Mouse (Mus musculus): ENCODE results near the gene Aes. TPM values are rescaled to one million over a fixed set of nuclear protein-coding genes. Genes with fewer than 3 reads are reported as not detected.
A peak's percentile ranks its signal among the peaks of the same experiment; 100 is the strongest.

Gene Aes
- polyA plus RNA-seq, 1 experiment = 2,150 TPM

DNA sequence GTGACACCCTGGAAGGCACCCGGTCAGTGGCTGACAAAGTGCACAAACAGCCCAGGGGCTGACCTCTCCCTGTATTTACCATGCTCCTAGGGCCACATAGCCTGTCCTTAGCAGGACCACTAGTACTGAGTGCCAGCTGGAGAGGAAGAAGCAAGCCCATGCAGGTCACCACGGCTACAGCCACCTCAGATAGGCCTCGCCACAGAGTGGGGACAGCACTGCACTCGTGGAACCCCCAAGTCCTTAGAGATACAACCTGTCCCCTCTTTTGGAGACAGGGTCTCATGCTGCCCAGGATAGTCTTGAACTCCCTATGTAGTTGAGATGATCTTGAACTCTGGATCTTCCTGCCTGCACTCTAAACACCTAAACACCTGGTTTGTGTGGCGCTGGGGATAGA is 17.9 kb upstream of the Aes start:
- TF ChIP-seq GATA1 (IDR thresholded peaks at IDR 0.05; ENCODE audit: low read length) = no peak

DNA sequence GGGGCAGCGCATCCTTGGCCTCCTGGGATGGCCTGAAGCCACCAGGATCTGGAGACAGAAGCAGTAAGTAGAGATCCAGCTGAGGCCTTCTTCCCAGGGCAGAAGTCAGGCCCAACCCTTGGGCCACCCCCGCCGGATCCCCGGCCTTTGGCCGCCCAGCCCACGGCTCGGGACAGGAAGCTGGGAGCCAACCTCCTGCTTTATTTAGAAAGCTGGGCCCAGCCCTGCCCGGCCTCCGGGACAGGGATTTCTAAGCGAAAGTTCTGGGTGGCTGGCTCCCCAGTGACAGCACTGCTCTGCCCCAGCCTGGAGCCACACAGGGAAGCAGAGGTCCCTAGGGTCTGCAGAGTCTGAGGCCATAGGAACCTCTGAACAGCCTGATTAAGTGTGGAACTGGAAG is 17.5 kb upstream of the Aes start:
- no peak for TF ChIP-seq GATA1 (IDR thresholded peaks at IDR 0.05; ENCODE audit: low read length)

DNA sequence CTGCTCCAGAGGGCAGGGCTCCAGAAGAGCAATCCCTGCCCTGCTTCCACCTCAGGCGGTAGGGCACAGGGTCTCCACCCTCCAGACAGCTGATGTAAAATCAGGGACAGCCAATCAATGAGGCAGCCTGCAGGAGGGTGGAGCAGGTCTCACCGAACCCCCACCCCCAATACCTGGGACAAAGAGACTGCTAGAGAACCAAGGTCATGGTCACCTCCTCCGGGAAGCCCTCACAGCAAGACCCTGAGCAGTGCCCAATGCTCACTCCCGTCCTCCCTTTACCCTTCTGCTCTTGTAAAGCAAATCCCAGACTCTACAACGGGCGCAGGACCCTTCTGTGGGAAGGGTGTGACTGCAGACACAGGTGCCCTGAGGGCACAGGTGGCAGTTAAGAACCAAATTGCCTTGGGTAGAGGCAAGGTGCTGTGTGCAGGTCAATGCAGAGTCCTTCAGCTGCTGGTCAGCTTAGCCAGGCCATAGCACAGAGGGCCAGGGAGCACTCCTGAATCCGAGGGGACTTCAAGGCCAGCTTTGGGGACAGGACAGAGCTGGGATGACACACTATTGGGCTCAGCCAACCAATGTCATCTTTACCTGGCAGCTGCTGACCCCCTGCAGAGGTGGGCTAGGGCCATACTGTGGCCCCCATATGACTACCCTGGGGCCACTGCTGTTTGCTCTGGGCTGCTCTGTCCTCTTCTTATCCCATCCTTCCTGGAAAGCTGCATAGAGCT is 16.4 kb upstream of the Aes start:
- TF ChIP-seq GATA1 (IDR thresholded peaks at IDR 0.05; ENCODE audit: low read length) = no peak

DNA sequence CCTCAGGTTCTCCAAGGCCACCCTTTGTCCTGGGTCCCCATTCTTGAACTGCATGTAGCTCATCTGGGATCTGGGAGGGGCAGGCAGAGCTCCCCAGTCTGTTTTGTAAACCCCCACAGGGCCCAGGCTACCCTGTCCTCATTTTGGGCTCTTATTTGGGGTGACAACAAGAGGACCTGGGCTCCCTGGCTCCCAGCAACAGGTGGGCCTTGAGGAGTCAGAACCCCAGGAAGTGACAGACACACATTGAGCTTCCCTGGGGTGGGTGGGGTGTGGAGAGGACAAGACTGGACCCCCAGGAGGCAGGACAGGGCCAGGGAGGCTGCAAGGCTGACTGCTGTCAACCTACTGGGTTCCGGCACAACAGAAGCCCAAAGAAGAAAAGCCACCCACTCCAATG is 15.7 kb upstream of the Aes start:
- no peak for TF ChIP-seq GATA1 (IDR thresholded peaks at IDR 0.05; ENCODE audit: low read length)

DNA sequence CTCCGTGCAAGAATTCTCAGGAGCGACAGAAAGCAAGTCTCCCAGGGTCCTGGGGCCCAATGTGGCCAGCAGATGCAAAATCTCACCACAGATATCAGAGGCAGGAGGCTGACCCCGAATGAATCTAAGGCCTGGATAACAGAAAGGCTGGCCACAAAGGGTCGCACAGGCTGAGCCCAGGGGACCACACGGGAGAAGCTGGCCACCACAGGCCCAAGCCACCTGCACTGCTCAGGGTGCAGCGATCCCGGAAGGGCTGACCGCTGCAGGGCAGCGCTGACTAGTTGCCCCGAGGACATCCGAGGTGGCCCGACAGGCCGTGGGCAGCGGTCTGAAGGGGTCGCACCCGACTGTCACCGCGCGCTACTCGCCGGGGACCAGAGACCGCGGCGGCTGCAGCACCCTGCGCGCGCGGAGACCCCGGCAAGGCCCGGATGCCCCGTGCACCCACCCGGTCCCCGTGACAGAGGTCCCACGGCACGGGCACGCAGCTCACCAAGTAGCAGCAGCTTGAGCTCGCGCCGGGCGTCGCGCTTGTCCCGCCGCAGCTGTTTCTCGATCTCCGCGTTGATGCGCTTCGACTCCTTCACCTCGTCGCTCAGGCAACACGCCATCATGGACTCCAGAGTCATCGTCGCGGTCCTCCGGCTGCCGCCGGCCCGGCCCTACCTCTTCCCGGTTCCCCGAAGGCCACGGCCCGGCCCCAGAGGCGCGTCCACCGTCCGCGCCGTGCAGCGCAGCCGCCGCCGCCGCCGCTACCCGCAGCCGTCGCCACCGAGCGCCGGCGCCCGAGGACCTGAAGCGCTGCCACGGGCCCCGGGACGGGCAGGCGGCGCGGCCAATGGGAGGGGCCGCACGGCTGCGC is 14.8 kb upstream of the Aes start:
- TF ChIP-seq GATA1 (IDR thresholded peaks at IDR 0.05; ENCODE audit: low read length) = no peak

DNA sequence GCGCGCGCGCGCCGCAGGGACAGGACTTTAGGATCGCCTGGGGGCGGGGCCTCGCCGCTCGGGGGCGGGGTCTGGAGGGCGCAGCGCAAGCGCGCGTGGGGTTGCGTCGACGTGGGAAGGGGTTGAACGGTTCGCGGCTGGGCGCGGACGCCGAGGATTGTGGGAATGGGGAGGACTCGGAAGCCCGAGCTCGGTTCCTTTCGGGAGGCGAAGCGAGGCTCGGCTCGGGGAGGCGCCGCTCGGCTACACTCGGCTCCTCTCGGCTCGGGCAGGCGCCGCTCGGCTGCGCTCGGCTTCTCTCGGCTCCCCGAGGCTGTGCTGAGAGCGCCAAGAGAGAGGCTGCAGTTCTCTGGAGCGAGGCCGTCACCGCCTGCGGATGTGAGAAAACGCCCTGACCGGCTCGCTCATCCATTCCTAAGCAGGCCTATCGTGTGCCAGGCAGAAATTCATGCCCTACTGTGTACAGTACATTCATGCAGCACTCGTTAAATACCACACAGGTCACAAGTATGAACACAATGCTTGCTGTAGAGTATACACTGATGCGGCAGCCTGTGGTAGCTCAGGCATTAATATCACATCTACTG is 14.0 kb upstream of the Aes start, which contains the start of gene Gna11:
TSS of gene Gna11 (minus strand) at position 30 of the 587 bp plus-strand sequence.
- TF ChIP-seq GATA1 (IDR thresholded peaks at IDR 0.05; ENCODE audit: low read length) = no peak

DNA sequence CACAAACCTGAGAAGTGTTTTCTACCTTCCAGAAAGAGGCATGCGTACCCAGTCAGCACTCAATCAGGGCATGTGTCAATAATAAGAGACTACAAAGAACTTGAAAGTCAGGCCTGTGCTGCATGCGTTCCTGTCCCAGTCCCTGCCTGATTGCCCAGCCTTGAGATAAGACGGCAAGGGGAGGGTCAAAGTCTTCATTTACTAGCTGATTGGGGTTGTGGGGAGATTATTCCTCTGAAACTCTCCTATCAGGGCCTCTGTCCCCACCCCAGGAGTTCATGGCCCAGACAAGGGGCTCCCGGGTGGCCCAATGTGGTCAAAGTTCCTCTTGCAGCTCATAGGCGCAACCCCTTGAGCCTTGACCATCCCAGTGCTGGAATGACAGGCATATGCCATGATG is 13.0 kb upstream of the Aes start:
- TF ChIP-seq GATA1 (IDR thresholded peaks at IDR 0.05; ENCODE audit: low read length) = peak; percentile 54

DNA sequence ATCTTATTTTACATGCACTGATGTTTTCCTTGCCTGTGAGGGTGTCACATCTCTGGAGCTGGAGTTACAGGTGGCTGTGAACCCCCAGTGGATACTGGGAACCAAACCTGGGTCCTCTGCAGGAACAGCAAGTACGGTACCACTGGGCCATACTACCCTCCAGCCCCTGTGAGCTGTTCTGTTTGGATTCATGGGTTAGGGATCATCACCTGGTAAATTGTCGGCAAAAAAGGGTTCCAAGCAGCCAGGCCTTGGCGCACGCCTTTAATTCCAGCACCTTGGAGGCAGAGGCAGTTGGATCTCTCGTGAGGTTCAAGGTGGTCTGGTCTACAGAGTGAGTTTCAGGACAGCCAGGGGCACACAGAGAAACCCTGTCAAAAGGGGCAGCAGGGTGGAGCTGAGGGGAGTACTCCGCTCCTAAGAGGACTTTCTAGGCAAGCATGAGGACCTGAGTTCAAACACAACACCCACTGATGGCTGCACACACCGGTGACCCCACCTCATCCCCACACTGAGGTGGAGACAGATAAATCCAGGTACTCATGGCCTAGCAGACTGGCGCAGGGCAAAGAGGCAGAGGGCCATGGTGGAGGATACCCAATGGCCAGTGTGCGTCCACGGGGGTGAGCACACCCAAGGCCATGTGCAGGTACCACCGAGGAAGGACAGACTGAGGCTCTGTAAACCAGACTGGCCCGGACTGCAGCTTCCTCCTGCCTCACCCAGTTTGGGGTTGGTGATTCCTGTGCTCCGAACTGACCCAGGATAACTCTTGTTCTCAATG is 12.3 kb upstream of the Aes start:
- TF ChIP-seq GATA1 (IDR thresholded peaks at IDR 0.05; ENCODE audit: low read length) = no peak

DNA sequence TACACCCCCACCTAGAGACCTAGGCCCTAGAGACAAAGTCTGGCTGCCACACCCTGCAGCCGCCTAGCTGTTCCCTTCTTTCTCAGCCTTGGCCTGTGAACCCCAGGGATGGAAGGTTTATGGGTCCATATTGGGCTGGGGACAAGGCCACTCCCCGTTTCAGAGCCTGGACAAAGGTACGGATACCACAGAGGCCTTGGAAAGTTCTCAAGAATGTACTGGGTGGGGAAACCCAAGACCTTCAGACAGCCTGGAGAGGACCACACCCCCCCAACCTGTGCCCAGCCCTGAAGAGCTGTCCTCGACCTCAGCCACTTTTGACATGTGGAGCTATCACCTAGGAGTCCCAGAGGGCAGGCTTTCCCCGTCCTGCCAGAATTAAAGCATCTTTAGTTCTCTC is 10.3 kb upstream of the Aes start:
- no peak for TF ChIP-seq GATA1 (IDR thresholded peaks at IDR 0.05; ENCODE audit: low read length)

DNA sequence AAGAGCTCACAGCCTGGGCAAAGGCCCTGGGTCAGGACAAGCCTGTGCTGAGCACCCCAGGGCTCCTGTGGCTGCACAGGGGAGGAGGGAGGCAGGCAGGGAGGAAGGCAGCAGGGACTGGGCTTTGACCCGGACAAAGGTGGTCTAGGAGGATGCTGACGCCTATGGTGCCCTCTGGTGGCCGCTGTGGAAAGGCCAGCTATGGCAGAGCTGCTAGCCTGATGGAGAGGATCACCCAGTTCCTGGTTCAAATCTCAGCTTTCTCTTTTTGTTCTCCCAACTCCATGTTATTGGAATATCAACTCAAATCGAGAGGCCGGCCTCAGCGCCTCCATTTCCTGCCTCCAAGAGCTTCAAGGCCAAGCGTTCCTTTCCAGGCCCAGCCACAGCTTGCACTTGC is 9.0 kb upstream of the Aes start:
- TF ChIP-seq GATA1 (IDR thresholded peaks at IDR 0.05; ENCODE audit: low read length) = no peak

DNA sequence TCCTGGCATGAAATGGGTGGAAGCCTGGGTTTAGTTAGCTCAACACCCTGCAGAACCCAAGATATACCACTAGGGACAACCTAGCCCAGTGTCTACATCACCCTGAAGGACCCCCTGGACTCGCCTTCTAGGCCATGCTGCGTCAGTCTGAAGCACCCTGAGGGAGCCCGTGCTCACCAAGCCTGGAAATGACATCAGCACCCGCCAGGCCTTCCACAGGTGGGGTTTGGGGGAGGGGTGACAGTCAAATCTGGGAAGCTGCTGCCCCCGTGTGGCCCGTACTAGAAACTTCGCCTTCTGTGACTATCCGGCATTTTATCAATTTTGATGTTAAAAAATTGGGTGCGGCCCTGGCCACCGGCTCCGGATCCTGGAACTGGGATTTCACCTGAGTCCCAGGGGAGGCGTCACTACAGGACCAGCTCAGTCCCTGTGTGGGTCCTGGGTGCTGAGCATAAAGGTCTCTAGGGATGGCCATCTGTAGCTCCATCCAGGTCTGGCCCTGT is 7.6 kb upstream of the Aes start:
- TF ChIP-seq GATA1 (IDR thresholded peaks at IDR 0.05; ENCODE audit: low read length) = no peak

DNA sequence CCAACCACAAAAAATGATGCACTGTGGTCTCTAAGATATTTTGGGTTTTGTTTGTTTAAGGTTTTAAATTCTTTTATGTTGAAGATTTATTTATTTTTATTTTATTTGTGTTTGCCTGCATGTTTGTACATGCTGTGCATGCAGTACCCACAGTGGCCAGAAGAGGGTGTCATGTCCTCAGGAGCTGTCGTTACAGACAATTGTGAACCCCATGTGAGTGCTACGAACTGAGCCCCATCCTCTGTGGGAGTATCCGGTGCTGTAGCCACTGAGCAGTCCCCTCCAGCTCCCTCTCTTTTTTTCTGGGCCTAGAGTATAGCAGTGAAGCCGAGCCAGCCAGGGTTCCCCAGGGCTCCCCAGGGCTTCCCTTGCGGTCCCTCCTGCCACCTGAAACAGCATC is 6.1 kb upstream of the Aes start:
- no peak for TF ChIP-seq GATA1 (IDR thresholded peaks at IDR 0.05; ENCODE audit: low read length)

DNA sequence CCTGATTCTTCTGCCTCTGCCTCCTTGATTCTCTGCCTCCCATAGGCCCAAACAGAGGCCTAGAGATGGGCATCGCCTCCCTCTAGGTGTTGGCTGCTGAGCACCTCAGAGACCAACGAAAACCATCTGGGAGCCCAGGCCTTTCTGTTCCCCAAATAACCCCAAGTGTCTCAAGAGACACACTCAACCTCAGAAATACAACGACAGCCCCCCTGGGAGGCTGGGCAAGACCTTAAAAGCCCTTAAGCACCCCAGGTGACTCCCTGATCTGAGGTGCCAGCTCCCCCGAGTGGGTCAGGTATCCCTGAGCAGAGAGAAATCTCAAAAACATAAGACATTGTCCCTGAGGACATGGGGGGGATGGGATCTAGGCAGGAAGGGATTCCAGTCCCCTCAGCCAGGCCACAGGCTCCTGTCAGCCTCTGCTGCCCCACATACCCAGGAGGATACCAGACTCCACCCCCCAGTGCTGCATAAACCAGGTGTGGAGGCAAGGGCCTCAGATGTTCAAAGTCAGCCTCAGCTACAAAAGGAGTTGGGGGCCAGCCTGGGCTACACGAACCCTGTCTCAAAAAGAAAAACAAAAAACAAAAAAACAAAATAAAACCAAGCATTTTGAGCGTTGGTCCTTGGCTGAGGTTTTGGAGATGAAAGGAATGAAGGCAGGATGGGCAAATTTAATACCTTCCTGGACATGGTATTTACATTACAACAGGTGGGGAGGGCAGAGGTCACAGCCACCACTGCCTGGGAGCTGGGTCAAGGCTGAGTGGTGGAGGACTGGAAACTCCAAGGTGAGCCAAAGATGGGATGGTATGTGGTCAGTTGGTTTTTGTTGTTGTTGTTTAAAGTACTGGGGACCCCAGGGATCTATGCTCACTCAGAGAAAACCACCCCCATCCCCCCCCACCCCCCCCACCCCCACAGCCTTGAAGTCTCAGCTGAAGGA is 5.2 kb upstream of the Aes start:
- TF ChIP-seq GATA1 (IDR thresholded peaks at IDR 0.05; ENCODE audit: low read length) = no peak

DNA sequence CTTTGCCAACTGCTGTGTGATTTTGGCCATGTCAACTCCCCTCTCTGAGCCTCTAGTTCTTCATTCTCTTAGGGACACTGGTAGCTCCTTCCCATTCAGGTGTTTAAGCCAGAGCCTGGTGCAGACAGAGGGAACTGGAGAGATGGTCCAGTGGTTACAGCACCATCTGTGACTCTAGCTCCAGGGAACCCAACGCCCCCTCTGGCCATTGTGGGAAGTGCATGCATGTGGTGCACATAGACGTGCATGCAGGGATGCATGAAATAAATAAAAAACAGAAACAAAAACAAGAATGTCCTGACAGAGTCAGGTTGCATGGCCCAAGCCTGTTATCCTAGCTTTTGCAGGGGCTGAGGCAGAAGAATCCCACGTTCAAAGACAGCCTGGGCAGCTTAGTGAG is 3.0 kb upstream of the Aes start:
- no peak for TF ChIP-seq GATA1 (IDR thresholded peaks at IDR 0.05; ENCODE audit: low read length)
